Mouse (Mus musculus) megakaryocyte, adult 5-6 weeks (primary cell): ENCODE results near the gene Suds3. TPM values are rescaled to one million over a fixed set of nuclear protein-coding genes. Genes with fewer than 3 reads are reported as not detected.

Source experiments
- ATAC-seq: 2 replicates; pipeline ENCODE4 v1.8.0; 2016; ENCODE audit warnings: mild to moderate bottlenecking, inconsistent platforms; ENCODE audit not compliant: poor library complexity, severe bottlenecking
- total RNA-seq, 2 experiments: library from RNA; stranded (forward) in 1 of 2; stranded (reverse) in 1 of 2; fragments of 153-499, 151-499 nt in 1 of 2; fragments of 221-1000, 200-1000 nt in 1 of 2; gene quantifications; 2 replicates each; pipeline versions ENCODE4 v1.2.3 to v1.2.4; 2015 to 2017

Gene Suds3
- total RNA-seq, 2 experiments from 2014 or later, result 18.0 to 102 TPM

- ATAC-seq, result no peak
These were observed 20.7 kb upstream of the Suds3 start for GRCm38 (mm10) chr5:117136570-117136969.

GRCm38 (mm10) chr5:117135869-117136268 lies 20.0 kb upstream of the Suds3 start:
- ATAC-seq, result peak; percentile 20; the same call in 1 of the 2 replicates

- ATAC-seq, result no peak
These were observed 19.1 kb upstream of the Suds3 start for GRCm38 (mm10) chr5:117134889-117135456.

GRCm38 (mm10) chr5:117134066-117134888 lies 18.4 kb upstream of the Suds3 start:
- peak; percentile 44 for ATAC-seq

GRCm38 (mm10) chr5:117133446-117134065 lies 17.6 kb upstream of the Suds3 start:
- ATAC-seq, result peak; percentile 86

- no peak for ATAC-seq
These were observed 14.8 kb upstream of the Suds3 start for GRCm38 (mm10) chr5:117130726-117131125.

- peak; percentile 72 for ATAC-seq
These were observed 11.1 kb upstream of the Suds3 start for GRCm38 (mm10) chr5:117127051-117127450.

- ATAC-seq, result peak; percentile 19
These were observed 9.8 kb upstream of the Suds3 start for GRCm38 (mm10) chr5:117125482-117126346.

GRCm38 (mm10) chr5:117123840-117124239 lies 7.9 kb upstream of the Suds3 start:
- no peak for ATAC-seq

GRCm38 (mm10) chr5:117123102-117123501 lies 7.2 kb upstream of the Suds3 start:
- ATAC-seq, result no peak

- no peak for ATAC-seq
These were observed 5.7 kb upstream of the Suds3 start for GRCm38 (mm10) chr5:117121657-117122056.

GRCm38 (mm10) chr5:117120489-117121466 lies 4.9 kb upstream of the Suds3 start:
- ATAC-seq, result no peak

- peak; percentile 84 for ATAC-seq
These were observed 4.0 kb upstream of the Suds3 start, which contains the start of gene Taok3 for GRCm38 (mm10) chr5:117119777-117120488. Gene Taok3 (plus strand): TSS chr5:117120129.

- ATAC-seq, result no peak
These were observed 2.9 kb upstream of the Suds3 start for GRCm38 (mm10) chr5:117118850-117119249.

- ATAC-seq, result no peak
These were observed 2.3 kb upstream of the Suds3 start for GRCm38 (mm10) chr5:117118220-117118619.

- no peak for ATAC-seq
These were observed 1.8 kb upstream of the Suds3 start for GRCm38 (mm10) chr5:117117716-117118115.

- ATAC-seq, result no peak
These were observed 1.3 kb upstream of the Suds3 start for GRCm38 (mm10) chr5:117117241-117117640.

- ATAC-seq, result no peak
These were observed 747 bp upstream of the Suds3 start for GRCm38 (mm10) chr5:117116660-117117059.

- ATAC-seq, result no peak
These were observed 633 bp downstream of the Suds3 start for GRCm38 (mm10) chr5:117115193-117115767.
